Mouse (Mus musculus): ENCODE measurements around the gene Tuba1a.

DNA sequence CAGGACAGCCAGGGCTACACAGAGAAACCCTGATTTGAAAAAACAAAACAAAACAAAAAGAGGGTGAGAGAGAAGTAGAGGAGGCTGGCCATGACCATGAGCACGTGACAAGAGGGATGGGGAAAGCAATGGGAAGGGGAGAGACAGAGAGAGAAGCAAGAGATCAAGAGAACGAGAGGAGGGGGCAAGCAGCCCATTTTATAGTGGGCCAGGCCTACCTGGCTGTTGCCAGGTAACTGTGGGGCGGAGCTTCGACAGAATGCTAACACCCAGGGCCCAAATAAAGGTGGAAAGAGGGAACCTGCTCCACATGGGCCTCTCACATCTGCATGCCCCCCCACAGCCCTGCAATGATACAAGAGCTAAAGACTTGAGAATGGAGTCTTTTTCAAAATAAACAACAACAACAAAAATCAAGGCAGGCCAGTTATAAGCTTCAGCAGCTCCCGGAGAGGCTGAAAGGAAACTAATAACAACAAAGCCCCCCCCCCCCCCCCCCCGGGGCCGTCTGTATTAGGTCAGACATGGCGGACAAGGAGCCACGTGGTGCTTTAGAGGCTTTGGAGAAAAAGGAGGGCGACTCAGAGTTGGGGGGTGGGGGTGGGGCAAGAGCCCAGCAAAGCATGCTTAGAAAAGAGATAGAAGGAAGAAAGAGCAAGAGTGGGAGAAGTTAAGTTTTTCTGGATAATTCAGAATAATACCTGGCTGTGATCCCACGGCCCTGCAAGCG is 36.4 kb upstream of the Tuba1a start:
- no peak for TF ChIP-seq POLR2A (IDR thresholded peaks at IDR 0.05; ENCODE audit: low read depth, low read length)
- TF ChIP-seq CTCF (IDR thresholded peaks at IDR 0.05; ENCODE audit: extremely low read depth, insufficient read depth, insufficient read length, insufficient replicate concordance): no peak
